Mouse (Mus musculus) kidney, postnatal 0 days (tissue): Measurements from ENCODE around the gene Gm20503. TPM values are rescaled to one million over a fixed set of nuclear protein-coding genes. Genes with fewer than 3 reads are reported as not detected.

ENCODE experiments used
- ATAC-seq: fragments of 200-750 bp; cut with Nextera tagmentation; replicated peaks from 2 replicates; pipeline ENCODE4 v1.8.0; 2017; ENCODE audit warnings: low read depth, moderate number of reproducible peaks, moderate TSS enrichment, moderate library complexity; ENCODE audit not compliant: low FRiP score
- DNase-seq: peaks from one replicate; pipeline ENCODE4 v3.0.0-alpha.2; 2016; ENCODE audit warnings: low spot score
- H3K27ac ChIP-seq: fragments of 300-500 bp; sonication (generic); 2 replicates; pipeline ENCODE4 v1.5.1; 2014; ENCODE audit warnings: mild to moderate bottlenecking
- H3K27me3 ChIP-seq: fragments of 300-500 bp; sonication (generic); 2 replicates; pipeline ENCODE4 v1.6.1; 2014; ENCODE audit warnings: low read length, mixed read lengths; ENCODE audit not compliant: insufficient read depth
- H3K36me3 ChIP-seq: fragments of 300-500 bp; sonication (generic); 2 replicates; pipeline ENCODE4 v1.6.1; 2014; ENCODE audit warnings: low read length, mixed read lengths; ENCODE audit not compliant: insufficient read depth
- H3K4me1 ChIP-seq: fragments of 300-500 bp; sonication (generic); replicated peaks from 2 replicates; pipeline ENCODE4 v1.6.1; 2014; ENCODE audit warnings: antibody characterized with exemption, low read length, mixed read lengths; ENCODE audit not compliant: insufficient read depth
- H3K4me2 ChIP-seq: fragments of 300-500 bp; sonication (generic); 2 replicates; pipeline ENCODE4 v1.6.1; 2014; ENCODE audit warnings: mild to moderate bottlenecking, low read length, moderate library complexity, mixed read lengths
- H3K4me3 ChIP-seq: fragments of 300-500 bp; sonication (generic); replicated peaks from 2 replicates; pipeline ENCODE4 v1.5.1; 2014; ENCODE audit warnings: low read depth, low read length
- H3K9ac ChIP-seq: fragments of 300-500 bp; sonication (generic); 2 replicates; pipeline ENCODE4 v1.6.1; 2014; ENCODE audit warnings: low read depth, low read length
- H3K9me3 ChIP-seq: fragments of 300-500 bp; sonication (generic); replicated peaks from 2 replicates; pipeline ENCODE4 v1.6.1; 2016; ENCODE audit warnings: low read length, inconsistent platforms, mixed read lengths
- CTCF ChIP-seq: IDR thresholded peaks from 2 replicates; pipeline ENCODE4 v1.5.1; 2016; ENCODE audit warnings: antibody characterized with exemption, low read depth, mild to moderate bottlenecking, moderate library complexity
- WGBS: fragments of 180-500 bp; shearing (Covaris S2); extraction: QIAGEN DNeasy Blood & Tissue Kit; methylation state at CpG from one replicate; pipeline ENCODE4 v1.1.7; 2014; 5-methylcytosine and 5-hydroxymethylcytosine counted together
- polyA plus RNA-seq: library from polyadenylated mRNA; unstranded; fragments of >200 nt; fragmentation: Nextera tagmentation; extraction: Ambion mirVana; gene quantifications from 2 replicates; pipeline ENCODE4 v1.2.1, GENCODE M21; 2015

The Gm20503 gene
- polyA plus RNA-seq, 1 experiment from 2014 or later = 23.5 TPM

DNA sequence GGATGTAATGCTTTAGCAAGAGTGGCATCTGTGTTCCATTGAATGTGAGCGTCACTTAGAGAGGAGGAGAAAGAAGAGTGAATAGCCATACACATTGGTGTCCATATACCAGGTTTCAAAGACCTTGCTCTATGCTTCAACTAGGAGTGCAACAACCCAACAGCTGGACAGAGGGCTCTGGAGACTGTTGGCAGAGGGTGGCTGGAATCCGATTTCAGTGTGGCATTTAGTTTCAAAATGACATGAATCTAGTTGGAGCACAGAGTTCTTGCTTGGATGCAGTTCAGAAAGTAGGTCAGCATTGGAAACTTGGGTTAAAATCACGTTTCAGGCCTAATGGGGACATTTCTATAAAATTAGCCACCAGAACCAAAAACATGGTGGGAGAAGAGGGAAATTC is 12.2 kb downstream of the Gm20503 start:
- 68% methylated on average over 3 of the region's 3 CpGs for whole genome bisulfite sequencing
- DNase-seq = no peak
- no peak overlapping the region for H3K9ac ChIP-seq
- ATAC-seq = no peak
- no peaks in the 10 kb centered on the region for H3K9me3 ChIP-seq
- H3K4me2 ChIP-seq = no peak overlapping the region
- no peak overlapping the region for H3K27ac ChIP-seq
- H3K36me3 ChIP-seq = peaks cover 16% of the 10 kb centered on the region; the same call in 1 of the 2 replicates
- no peak for TF ChIP-seq CTCF
- H3K4me3 ChIP-seq = no peak overlapping the region
- H3K4me1 ChIP-seq = no peaks in the 10 kb centered on the region
- no peaks in the 10 kb centered on the region for H3K27me3 ChIP-seq

DNA sequence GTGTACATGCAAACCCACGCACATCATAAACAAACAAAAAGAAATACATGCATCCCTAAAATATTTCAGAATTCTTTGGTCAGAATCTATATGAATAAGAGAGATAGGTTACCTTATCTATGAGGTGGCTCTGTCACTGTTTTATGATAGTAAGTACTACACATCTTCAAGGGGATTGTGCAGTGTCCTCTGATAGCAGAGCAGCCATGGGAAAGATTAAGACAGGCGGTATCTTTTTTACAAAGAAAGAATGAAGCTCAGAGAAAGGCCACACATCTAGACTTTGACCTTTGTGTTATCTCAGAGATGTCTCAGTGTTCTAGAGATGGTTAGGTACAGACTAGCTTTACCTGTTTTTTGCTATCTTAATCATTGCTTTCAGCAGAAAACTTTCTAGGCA is 13.9 kb downstream of the Gm20503 start:
- Histone ChIP-seq H3K27ac (no peak overlapping the region), H3K4me2 (no peak overlapping the region), H3K9ac (no peak overlapping the region), H3K9me3 (no peaks in the 10 kb centered on the region), H3K4me3 (no peak overlapping the region), H3K36me3 (peaks cover 21% of the 10 kb centered on the region; the same call in 1 of the 2 replicates), H3K27me3 (no peaks in the 10 kb centered on the region), H3K4me1 (no peaks in the 10 kb centered on the region)
- no peak for ATAC-seq
- TF ChIP-seq CTCF = no peak
- 92% methylated on average over 2 of the region's 2 CpGs for WGBS
- DNase-seq = no peak

DNA sequence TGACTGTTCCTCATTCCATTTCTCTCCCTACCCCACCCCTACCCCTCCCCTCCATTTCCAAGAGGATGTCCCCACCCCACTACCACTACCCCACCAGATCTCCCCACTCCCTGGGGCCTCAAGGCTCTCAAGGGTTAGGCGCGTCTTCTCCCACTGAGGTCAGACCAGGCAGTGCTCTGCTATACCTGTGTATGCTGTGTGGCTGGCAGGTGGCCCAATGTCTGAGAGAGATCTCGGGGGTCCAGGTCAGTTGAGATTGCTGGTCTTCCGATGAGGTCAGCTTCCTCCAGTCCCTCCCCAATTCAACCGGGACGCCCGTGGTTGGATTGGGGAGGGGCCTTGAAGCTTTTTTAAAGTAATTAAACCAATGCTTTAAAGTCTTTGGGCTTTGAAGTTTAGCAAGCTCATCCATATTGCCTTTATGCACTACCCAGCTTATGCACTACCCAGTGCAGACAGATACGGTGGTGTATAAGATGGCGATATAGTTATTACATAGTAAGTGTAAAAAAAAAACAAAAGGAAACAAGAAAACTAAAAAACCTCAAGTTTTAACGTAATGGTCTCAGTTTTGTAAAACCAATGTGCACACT is 31.4 kb downstream of the Gm20503 start:
- DNase-seq (no peak), ATAC-seq (no peak)
- no peaks in the 10 kb centered on the region for H3K27me3 ChIP-seq
- H3K9me3 ChIP-seq = no peaks in the 10 kb centered on the region
- H3K4me3 ChIP-seq = peak overlapping the region; percentile 80
- TF ChIP-seq CTCF = no peak
- no peaks in the 10 kb centered on the region for H3K4me1 ChIP-seq
- 71% methylated on average over 10 of the region's 10 CpGs for WGBS
- H3K9ac ChIP-seq = no peak overlapping the region
- H3K27ac ChIP-seq = no peak overlapping the region
- peak overlapping the region; percentile 84 for H3K4me2 ChIP-seq
- no peaks in the 10 kb centered on the region for H3K36me3 ChIP-seq

DNA sequence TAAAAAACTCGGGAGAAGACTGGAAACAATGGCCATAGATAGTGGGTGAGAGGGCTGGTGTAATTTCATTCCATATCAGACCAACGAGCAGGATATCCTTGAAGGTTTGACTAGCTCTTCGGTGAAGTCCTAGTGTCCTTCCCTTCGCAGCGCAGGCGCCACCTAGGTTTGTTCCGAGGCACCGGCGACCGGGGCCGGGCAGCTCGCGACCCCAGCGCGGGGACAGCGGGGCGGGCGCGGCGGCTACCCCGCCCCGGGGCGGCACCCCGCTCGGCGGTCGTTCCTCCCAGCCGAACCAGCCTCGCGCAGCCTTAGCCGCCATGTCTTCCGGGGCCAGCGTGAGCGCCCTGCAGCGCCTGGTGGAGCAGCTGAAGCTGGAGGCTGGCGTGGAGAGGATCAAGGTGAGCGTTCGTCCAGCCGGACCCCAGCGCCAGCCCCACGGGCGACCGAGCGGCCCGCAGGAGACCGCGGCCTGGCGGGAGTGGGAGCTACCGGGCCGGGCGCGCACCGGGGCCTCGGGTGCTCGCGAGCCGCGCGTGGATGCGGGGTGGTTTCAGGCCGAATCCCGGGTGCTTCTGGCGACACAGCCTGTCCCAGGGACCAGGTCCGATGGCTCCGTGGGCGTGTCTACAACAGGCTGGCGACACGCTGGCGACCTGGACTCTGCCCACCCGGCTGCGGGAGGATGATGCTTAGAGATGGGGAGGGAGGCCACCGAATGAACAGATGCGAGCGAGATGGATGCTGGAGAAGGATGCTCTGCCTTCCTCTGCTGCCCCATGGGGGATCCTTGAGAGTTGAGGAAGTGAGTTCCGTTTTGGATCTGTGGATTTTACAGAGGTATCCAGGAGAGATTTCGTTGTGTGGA is 32.1 kb downstream of the Gm20503 start, which contains the start of gene Gng10:
Gene Gng10 (plus strand): TSS at position 171 of the 868 bp plus-strand sequence.
- Histone ChIP-seq H3K27ac (peak within 1 kb of the TSS; percentile 62; the same call in 1 of the 2 replicates), H3K4me2 (peak within 1 kb of the TSS; percentile 84), H3K4me1 (no peaks in the 10 kb centered on the region), H3K9ac (peak within 1 kb of the TSS; percentile 91), H3K36me3 (0 out of 2 replicates have a peak, but pooled peaks cover 2% of the 10 kb centered on the region), H3K27me3 (no peaks in the 10 kb centered on the region), H3K4me3 (peak within 1 kb of the TSS; percentile 80), H3K9me3 (no peaks in the 10 kb centered on the region)
- WGBS = 16% methylated on average over 76 of the region's 76 CpGs
- peak; percentile 86 for ATAC-seq
- no peak; the same call in 1 of the 2 replicates for TF ChIP-seq CTCF
- peak; percentile 69 for DNase-seq

DNA sequence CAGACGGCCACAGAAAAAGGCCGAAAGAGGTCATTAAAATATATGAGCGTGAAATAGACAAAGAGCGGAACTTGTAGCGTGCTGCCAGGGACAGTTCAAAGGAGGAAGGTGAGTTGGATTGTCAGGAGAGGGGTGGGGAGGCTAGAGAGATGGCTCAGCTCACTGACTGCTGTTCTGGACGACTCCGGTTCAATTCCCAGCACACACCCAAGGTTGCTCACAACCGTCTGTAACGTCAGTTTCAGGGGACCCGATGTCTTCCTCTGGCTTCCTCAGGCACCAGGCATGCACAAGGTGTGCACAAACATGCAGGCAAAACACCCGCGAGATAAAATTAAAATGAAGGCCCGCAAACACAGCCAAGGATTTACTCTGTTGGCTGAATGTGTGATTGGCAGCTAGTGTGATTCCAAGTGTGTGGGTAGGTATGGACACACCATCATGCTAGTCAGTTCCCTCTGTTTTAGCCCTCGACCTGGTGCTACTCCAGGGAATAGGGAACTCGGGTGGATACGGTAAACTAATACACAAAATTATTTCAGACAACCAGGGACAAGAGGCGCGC is 32.9 kb downstream of the Gm20503 start:
- TF ChIP-seq CTCF = no peak
- H3K36me3 ChIP-seq = 0 out of 2 replicates have a peak, but pooled peaks cover 2% of the 10 kb centered on the region
- H3K4me1 ChIP-seq = no peaks in the 10 kb centered on the region
- H3K9ac ChIP-seq = peak overlapping the region; percentile 91
- H3K4me3 ChIP-seq = peak overlapping the region; percentile 80
- H3K27me3 ChIP-seq = no peaks in the 10 kb centered on the region
- whole genome bisulfite sequencing = 51% methylated on average over 18 of the region's 18 CpGs
- no peaks in the 10 kb centered on the region for H3K9me3 ChIP-seq
- peak overlapping the region; percentile 84 for H3K4me2 ChIP-seq
- H3K27ac ChIP-seq = no peak overlapping the region
- ATAC-seq (no peak), DNase-seq (no peak)

DNA sequence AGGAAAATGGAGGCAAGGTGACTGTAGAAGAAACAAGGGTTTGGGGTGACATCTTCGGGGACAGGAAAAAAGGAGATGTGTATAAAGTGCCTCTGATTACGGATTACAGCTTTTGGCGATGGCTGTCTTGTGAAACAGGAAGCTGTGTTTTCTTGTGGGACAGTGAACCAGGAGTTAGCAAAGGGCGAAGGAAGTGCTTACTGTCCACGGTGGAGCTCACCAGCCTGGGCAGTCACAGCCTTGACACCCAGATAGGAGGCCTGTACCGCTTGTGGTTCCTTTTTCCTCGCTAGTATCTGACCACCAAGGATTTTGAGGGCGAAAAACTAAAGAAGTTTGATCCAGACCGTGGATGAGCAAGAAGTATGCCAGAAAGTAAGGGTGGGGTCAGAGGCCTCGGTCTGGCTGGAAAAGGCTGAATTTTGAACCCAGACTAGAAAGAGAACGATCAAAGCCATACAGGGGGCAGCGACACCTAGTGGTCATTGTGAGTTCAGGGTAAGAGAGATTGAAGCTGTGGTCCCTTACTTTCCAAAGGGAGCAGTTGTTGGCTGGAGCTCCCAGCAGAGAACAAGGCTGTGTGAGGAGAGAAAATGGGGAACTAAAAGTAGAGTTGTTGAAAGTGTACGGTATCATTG is 33.6 kb downstream of the Gm20503 start:
- Histone ChIP-seq H3K9ac (no peak overlapping the region), H3K9me3 (no peaks in the 10 kb centered on the region), H3K27ac (no peak overlapping the region), H3K27me3 (no peaks in the 10 kb centered on the region), H3K4me3 (no peak overlapping the region), H3K4me1 (no peaks in the 10 kb centered on the region), H3K36me3 (0 out of 2 replicates have a peak, but pooled peaks cover 2% of the 10 kb centered on the region), H3K4me2 (0 out of 2 replicates have a peak overlapping the region, but pooled peaks have one; percentile 6)
- whole genome bisulfite sequencing = 54% methylated on average over 13 of the region's 13 CpGs
- ATAC-seq = 0 out of 2 replicates have a peak, but pooled peaks have one; percentile 23
- peak; percentile 89 for TF ChIP-seq CTCF
- DNase-seq = peak; percentile 87
